Mouse (Mus musculus) olfactory bulb, adult 2 months (tissue): ENCODE data around the gene Rybp. TPM values are rescaled to one million over a fixed set of nuclear protein-coding genes. Genes with fewer than 3 reads are reported as not detected.

Experiments
- H3K27ac ChIP-seq: fragments of 200-500 bp; 2 replicates; pipeline ENCODE4 v1.5.1; 2012; ENCODE audit warnings: low read depth, low read length; ENCODE audit not compliant: insufficient read depth
- H3K4me1 ChIP-seq: fragments of 200-500 bp; 2 replicates; pipeline ENCODE4 v1.6.1; 2012; ENCODE audit warnings: low read length; ENCODE audit not compliant: control insufficient read depth, insufficient read depth
- H3K4me3 ChIP-seq: fragments of 200-500 bp; 2 replicates; pipeline ENCODE4 v1.5.1; 2012; ENCODE audit warnings: mild to moderate bottlenecking, low read depth, low read length, moderate library complexity; ENCODE audit not compliant: insufficient read depth
- CTCF ChIP-seq: fragments of 200-500 bp; IDR thresholded peaks from 2 replicates; pipeline ENCODE4 v1.5.1; 2012; ENCODE audit warnings: low read depth, mild to moderate bottlenecking, low read length, moderate library complexity; ENCODE audit not compliant: insufficient read depth
- POLR2A ChIP-seq: fragments of 200-500 bp; IDR thresholded peaks from 2 replicates; pipeline ENCODE4 v1.6.1; 2012; ENCODE audit warnings: mild to moderate bottlenecking, low read depth, low read length, moderate library complexity; ENCODE audit not compliant: insufficient read depth
- WGBS: fragments of 180-500 bp; shearing (Covaris S2); methylation state at CpG from one replicate; pipeline ENCODE4 v1.1.7; 2018; 5-methylcytosine and 5-hydroxymethylcytosine counted together
- polyA plus RNA-seq: library from polyadenylated mRNA; stranded (reverse); fragments of >200 nt; gene quantifications from 2 replicates; pipeline ENCODE4 v1.2.4, GENCODE M21; 2012; ENCODE audit warnings: low replicate concordance; ENCODE audit not compliant: missing spikeins, insufficient read depth, insufficient read length

Gene Rybp
- polyA plus RNA-seq = not detected in 2 replicates

DNA sequence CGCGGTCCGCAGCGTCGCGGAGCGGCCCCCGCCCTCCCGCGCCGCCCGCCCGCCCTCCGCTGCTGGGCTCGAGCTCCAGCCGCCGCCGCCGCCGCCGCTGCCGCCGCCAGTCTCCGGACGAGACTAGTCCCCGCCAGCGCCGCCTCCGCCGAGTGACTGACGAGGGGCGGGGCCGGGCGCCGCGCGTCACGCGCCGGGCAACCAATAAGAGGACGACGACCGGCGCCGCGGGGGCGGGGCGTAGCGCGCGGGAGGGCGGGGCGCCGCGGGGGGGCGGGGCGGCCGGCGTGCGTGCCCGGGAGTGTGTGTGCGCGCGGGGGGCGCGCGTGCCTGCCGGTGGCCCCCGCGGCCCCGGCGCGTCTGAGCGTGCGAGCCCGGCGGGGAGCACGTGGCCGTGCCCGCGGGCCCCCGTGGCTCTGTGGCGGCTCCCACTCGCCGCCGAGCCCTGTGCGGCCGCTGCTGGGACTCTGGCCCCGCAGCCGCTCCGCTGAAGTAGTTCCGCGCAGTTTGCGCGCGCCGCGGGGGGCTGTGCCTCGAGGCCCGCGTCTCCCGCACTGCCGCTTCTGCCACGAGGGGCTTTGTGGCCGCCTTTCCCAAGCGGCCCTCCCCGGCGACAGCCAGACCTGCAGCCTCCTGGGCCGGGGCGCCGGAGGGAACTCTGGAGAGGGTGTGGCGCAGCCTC is at the start of gene Rybp:
Gene Rybp, minus strand, starts transcription at position 152 of the 682 bp plus-strand sequence.
- TF ChIP-seq CTCF (no peak), POLR2A (peak; percentile 64; the same call in 1 of the 2 replicates)
- H3K27ac ChIP-seq = peak within 1 kb of the TSS; percentile 49; the same call in 1 of the 2 replicates
- H3K4me3 ChIP-seq = peak within 1 kb of the TSS; percentile 58
- WGBS = 2% methylated on average over 106 of the region's 112 CpGs
- H3K4me1 ChIP-seq = peaks cover 4% of the 10 kb centered on the region

DNA sequence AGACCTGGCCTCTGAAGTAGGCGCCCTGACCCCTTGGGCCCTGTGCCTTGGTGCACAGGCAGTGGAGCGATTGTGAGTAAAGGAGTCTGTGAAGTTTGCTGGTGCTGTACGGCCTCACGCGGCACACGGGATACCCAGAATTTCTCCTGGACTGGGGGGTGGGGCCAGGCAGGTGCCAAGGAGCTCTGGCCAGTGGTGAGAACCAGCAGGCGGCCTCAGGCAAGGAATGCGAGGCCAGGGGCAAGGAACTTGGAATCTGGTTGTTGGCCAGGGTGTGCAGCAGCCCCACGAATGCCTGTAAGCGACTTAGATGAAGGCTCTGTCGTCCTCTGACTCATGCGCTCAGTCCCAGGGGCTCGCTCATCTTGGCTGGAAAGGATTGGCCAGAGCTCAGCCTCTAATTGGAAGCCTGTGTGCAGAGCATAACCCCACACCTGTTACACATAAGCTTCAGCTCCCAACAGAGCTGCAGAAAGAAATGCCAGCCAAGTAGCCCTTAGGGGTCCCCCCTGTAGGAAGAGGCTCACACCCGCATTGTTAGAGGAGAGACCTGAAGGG is 49.4 kb upstream of the Rybp start:
- TF ChIP-seq POLR2A (no peak), CTCF (no peak)
- H3K4me1 ChIP-seq = peaks cover 18% of the 10 kb centered on the region
- no peak overlapping the region for H3K27ac ChIP-seq
- no peak overlapping the region for H3K4me3 ChIP-seq
- 67% methylated on average over 14 of the region's 14 CpGs for WGBS

DNA sequence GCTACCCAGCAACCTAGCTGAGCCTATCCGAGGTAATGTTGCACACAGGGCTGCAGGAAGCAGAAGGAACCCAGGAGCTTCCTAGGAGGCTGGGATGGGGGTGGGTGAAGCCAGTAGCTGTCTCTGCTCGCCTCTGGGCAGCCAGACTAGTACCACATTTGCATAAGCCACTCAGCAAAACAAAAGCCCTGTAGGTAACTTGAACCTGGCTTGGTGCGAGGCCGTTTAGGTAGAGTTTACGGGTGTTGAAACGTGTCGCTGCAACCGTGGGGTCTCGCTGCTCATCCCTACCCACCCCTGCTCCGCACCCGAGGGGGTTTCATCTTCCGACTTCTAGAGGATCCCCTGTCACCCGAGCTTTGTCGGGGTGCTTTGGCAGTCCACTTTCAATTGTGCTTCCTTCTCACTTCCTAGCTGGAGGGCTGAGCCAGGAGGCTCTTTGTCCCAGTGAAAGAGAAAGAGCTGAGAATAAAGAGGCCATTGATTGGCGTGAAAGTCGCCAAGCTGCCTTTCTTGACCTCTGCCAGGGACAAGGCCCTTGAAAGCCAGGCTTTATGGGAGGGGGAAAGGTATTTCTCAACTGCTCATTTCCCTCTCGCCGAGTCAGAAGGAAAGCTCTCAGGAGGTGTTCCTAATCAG is 48.3 kb upstream of the Rybp start:
- WGBS = 55% methylated on average over 18 of the region's 18 CpGs
- no peak overlapping the region for H3K27ac ChIP-seq

DNA sequence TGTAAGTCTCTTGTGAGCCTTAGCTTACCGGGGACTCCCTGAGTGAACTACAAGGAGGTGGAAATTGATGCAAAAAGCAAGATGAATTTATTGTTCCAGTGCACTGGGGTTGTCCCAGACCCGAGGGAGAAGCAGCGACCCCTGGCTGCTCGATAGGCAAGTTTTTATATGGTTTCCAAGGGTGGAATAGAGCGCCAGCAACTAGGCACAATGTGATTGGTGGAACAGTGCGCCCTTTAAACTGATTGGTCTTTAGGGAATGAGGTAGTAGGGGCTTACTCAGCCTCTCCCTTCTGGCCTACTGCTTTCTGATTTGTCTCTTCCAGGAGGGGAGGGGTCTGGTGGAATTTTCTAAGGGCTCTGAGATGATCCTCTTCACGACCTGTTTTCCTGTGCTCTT is 46.5 kb upstream of the Rybp start:
- WGBS = 87% methylated on average over 7 of the region's 7 CpGs
- no peak for TF ChIP-seq POLR2A
- TF ChIP-seq CTCF = no peak
- peaks cover 14% of the 10 kb centered on the region for H3K4me1 ChIP-seq
- H3K4me3 ChIP-seq = no peak overlapping the region
- no peak overlapping the region for H3K27ac ChIP-seq

More for the DNA sequence above, 48.3 kb upstream of the Rybp start:
- TF ChIP-seq POLR2A (no peak), CTCF (no peak)
- Histone ChIP-seq H3K4me1 (peaks cover 14% of the 10 kb centered on the region), H3K4me3 (no peak overlapping the region)

DNA sequence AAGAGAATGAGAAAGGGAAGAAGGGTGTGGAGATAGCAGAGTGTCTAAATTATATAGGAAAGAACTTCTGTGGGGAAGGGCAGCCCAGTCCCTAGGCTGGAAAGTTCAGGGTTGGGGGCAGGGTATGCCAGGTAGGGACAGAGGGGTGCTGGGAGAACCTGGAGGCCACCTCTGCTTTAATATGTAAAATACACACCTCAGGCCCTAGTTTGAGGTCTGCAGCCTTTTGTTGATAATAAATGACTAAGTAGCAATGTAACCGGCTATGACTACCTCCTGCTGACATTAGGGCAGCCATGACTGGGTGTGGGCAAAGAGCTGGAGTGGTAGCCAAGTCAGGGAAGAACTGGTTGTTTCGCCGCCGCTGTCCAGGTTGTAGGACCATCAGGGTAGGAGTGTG is 45.2 kb upstream of the Rybp start:
- Histone ChIP-seq H3K27ac (no peak overlapping the region), H3K4me3 (no peak overlapping the region), H3K4me1 (peaks cover 14% of the 10 kb centered on the region)
- TF ChIP-seq CTCF (no peak), POLR2A (no peak)
- WGBS = 95% methylated on average over 4 of the region's 4 CpGs

DNA sequence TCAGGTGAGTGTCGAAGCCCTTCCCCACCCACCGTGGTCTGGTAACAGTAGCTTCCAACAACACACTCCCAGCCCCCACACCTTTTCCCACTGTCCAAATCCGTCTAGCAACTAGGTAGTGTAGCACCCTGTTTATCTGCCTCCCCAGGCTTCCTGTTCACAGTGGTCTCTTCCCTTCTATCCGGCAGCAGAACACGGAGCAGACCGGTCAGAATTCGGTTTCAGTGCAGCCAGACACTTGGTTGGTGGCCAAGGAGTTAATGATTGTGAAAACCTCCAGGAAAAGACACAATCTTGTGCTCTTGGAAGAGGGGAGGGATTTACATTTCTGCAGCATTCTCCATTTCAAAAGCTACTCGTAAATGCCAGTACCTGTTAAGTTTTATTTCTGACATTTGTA is 44.3 kb upstream of the Rybp start:
- Histone ChIP-seq H3K4me3 (no peak overlapping the region), H3K27ac (no peak overlapping the region), H3K4me1 (peaks cover 10% of the 10 kb centered on the region)
- WGBS = 74% methylated on average over 8 of the region's 8 CpGs
- TF ChIP-seq POLR2A (no peak), CTCF (no peak)

DNA sequence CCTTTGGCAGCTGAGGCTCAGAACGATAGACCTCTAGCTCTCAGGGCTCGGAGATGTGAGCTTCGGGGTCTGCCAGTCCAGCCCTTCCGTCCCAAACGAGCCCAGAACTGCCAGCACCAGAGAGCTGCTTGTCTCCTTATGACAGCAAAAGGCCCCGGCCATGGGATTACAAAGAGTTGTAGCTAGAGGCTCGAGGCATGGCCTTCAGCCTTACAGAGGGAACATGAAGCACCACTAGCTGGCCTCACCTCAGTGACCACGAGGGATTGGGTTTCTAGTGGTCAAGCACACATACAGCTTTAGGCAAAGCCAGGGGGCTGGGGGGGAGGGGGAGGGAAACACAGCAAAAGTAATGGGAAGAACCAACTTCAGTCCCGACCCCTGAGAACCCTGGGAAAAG is 43.8 kb upstream of the Rybp start:
- H3K4me3 ChIP-seq = no peak overlapping the region
- no peak overlapping the region for H3K27ac ChIP-seq
- peaks cover 7% of the 10 kb centered on the region for H3K4me1 ChIP-seq
- 88% methylated on average over 9 of the region's 9 CpGs for WGBS
- no peak for TF ChIP-seq POLR2A
- TF ChIP-seq CTCF = no peak

DNA sequence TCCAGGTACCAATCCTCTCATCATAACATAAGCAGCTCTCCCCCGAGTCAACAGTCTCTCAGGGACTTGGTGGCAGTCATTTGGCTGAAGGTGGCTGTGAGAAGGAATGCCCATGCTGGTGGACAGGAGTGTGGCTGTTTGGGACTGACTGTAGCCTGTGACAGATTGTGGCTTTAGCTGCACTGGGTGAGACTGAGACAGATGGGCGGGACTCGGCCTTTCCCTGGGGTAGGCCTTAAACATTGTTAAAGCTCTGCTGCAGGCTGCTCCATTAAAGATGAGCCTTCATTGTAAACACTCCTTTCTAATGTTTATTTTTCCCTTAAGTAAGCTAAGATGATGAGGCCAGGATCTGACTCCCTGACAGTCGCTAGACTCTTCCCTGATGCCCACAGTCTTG is 42.3 kb upstream of the Rybp start:
- WGBS = 94% methylated on average over 4 of the region's 4 CpGs
- TF ChIP-seq CTCF (no peak), POLR2A (no peak)
- Histone ChIP-seq H3K4me1 (no peaks in the 10 kb centered on the region), H3K27ac (no peak overlapping the region), H3K4me3 (no peak overlapping the region)

DNA sequence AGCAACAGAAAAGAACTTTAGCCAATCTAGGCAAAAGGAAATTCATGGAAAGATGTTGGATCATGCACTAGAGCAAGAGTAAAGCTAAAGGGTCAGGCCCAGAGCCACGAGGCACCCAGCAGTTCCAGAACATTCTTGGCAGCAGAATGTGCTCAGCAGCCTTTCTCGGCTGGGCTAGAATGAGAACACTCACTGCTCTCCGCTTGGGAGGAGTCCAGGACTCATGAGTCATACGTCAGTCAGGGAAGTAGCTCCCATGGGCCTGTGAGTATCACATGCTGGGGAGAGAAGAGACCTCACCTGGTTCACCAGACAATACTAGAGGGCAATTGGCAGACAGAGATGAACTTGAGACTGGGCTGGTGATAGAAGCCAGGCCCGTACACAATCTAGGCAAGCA is 39.8 kb upstream of the Rybp start:
- Histone ChIP-seq H3K4me1 (no peaks in the 10 kb centered on the region), H3K27ac (no peak overlapping the region), H3K4me3 (no peak overlapping the region)
- 54% methylated on average over 5 of the region's 5 CpGs for WGBS
- TF ChIP-seq CTCF = no peak
- no peak for TF ChIP-seq POLR2A
